Mouse (Mus musculus): Measurements from ENCODE around the gene Hist1h1e. TPM values are rescaled to one million over a fixed set of nuclear protein-coding genes. Genes with fewer than 3 reads are reported as not detected.
"Not testable (repeated sequence)": the region's sequence is repeated elsewhere in the genome, so short reads cannot be mapped to it uniquely, and the experiment has no call there.

Gene Hist1h1e
- polyA plus RNA-seq, 1 experiment, result 7.2 TPM

DNA sequence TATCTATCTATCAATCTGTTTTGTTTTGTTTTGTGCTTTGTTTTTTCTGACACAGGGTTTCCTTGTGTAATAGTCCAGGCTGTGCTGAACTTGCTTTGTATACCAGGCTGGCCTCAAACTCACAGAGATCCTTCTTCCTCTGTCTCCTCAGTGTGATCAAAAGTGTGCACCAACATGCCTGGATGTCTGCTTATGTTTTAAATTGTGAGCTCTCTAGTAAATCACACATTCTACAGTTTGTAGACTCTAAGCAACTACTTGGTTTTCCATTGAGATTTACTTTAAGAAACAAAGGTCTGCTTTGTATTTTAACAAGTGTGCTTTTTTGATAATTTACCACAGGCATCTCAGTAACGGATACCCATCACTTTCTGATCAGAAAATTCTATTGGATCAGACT, 44.5 kb downstream of the Hist1h1e start:
- no peak for TF ChIP-seq GATA1 (IDR thresholded peaks at IDR 0.05; ENCODE audit: low read length)

DNA sequence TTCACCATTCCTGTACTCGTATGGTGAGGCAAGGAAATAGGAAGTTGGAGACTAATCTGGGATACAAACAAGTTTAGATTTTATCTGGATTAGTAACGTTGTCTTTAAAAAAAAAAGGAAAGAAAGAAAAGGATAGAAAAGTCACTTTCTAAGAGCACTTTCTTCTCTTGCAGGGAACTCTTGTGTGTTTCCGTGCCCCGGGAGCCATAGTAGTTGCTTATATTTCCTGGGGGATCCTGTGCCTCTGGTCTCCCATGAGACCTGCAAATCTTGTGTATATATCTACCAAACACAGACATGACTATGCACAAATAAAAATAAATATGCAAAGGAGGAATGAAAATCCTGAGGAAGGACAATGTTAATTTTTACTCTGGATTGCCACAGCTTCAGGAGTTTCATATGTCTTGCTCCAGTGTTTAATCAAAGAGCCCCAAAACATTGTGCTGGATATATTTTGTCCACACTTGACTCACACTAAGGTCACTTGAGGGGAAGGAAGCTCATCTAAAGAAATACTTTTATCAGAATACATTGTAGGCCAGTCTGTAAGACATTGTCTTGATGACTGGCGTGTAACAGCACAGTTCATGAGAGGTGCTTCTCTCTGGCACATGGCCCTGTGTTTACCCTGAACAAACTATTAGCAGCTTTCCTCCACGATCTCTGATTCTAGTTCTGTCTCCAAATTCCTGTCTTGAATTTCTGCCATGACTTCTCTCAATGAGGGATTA, 45.3 kb downstream of the Hist1h1e start:
- no peak for TF ChIP-seq GATA1 (IDR thresholded peaks at IDR 0.05; ENCODE audit: low read length)

DNA sequence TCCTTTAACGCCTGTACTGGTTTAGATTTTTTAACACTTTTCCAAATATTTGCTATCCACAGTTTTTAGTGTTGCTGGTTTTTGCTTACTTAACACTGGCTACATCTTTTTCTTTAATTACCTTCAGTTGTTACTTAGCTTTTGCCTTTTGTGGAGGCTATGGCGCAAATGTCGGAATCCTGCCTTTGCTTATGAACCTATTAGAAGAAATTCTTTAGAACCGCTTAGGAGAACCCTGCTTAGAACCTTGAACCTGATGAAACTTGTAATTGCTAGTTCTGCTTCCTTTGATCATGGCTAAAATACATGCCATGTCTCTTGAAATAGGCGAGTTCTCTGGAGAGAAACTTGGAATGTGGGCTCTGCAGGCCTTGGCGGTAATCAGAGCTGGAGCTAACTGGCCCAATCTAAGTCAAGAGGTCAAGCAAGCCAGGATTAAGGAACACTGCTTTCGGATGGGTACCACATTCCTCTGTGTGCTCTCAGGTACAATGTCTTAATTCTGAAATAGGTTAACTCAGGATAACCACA, 45.9 kb downstream of the Hist1h1e start:
- TF ChIP-seq GATA1 (IDR thresholded peaks at IDR 0.05; ENCODE audit: low read length), result no peak

DNA sequence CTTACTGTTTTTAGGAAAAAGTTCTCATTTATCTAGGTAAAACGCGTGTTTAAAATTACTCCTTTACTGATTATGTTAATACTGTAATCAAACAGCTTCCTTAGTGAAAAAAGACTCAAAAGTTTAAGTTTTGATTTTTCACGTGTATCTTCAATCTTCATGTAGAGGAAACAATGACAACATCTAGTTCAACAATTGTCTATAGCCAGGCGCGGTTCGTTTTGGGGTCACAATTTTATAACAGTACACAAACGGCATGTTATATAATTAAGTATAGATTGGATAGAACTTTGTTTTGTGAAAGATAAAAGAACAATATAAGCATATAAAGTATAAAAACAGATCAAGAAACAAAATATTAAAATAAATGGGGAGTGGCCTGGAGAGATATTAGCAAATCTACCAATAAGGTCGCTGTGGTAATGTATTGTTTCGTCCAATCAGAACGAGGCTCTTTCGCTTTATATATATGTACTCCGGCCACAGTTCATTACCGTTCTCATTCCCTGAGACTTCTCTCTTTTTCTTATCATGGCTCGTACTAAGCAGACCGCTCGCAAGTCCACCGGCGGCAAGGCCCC, 47.0 kb downstream of the Hist1h1e start, which contains the start of gene Hist1h3d:
Hist1h3d (plus strand) TSS at position 493 of the 581 bp plus-strand sequence.
- no peak for TF ChIP-seq GATA1 (IDR thresholded peaks at IDR 0.05; ENCODE audit: low read length)

DNA sequence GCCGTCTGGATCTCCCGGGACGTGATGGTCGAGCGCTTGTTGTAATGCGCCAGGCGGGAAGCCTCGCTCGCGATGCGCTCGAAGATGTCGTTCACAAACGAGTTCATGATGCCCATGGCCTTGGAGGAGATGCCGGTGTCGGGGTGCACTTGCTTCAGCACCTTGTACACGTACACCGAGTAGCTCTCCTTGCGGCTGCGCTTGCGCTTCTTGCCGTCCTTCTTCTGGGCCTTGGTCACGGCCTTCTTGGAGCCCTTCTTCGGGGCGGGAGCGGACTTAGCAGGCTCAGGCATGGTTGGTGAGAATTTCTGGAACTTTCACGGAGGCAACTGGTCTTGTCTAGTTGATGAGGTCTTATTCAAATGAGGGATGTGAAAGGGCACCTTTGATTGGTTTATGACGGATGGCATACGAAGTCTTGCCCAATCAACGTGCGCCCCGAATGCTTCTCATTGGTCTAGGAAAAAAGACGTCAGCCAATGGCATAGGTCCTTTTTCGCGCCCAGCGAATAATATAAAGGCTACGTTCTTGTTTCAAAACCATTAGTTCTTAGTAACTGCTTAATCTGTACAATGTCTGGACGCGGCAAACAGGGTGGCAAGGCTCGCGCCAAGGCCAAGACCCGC, 48.3 kb downstream of the Hist1h1e start, which contains the start of the genes Hist1h2bf and Hist1h2ad:
Hist1h2bf (minus strand) TSS at position 299 of the 627 bp plus-strand sequence.
Hist1h2ad (plus strand) TSS at position 484 of the 627 bp plus-strand sequence.
- TF ChIP-seq GATA1 (IDR thresholded peaks at IDR 0.05; ENCODE audit: low read length), result not testable (repeated sequence)

DNA sequence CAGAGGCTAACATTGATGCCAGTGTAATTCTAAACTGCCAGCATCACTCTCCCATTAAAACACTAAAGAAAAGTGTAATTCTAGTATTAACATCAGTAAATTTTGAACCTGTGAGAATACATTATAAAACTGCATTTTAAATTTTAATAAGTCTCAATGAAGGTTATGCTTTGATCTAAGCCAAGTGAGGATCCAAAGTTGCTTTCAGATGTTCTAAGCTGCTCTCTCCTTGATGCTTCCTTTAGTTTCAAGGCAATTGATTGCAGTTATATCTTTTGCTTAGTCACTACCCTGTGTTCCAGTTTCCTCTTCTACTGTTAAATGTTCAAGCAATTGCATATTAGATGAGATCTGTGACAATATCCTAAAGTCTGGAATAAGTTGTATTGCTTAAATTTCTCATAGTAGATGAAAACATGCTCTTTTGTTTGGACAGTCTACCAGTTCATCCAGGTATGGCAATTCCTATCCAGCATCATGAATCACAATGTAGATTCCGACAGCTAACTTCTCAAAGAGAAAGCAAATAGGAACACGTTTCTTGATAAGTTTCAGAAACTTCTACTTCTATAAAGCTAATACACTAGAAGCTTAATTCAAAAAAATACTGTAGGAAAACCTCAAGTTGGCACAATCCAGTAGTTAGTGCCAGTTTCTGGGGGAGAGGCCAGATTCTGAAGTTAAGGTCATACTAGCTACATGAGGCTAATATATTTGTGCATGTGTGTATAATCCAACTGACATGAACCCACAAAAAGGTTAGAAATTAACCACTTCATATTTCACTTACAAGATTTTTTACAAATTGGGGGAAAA, 49.9 kb downstream of the Hist1h1e start:
- no peak for TF ChIP-seq GATA1 (IDR thresholded peaks at IDR 0.05; ENCODE audit: low read length)

DNA sequence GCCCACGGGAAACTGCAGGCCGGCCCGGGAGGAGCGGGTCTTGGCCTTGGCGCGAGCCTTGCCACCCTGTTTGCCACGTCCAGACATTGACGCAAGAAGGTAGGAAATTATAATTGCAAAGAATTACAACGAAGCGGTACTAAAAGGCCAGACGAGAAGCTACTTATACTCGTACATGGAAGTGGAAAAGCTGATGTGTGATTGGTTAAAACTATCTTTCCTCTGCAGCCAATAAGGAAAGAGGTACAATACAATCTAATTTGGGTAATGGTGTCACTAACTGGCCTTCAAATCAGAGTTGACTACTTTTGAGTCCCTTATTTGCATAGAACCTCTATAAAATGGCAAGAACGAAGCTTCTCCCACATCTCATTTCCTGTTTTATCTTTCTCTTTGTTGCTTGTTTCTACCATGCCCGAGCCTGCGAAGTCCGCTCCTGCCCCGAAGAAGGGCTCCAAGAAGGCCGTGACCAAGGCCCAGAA, 51.3 kb downstream of the Hist1h1e start, which contains the start of the genes Hist1h2ae and Hist1h2bg:
Hist1h2ae (minus strand) TSS at position 199 of the 482 bp plus-strand sequence.
Hist1h2bg (plus strand) TSS at position 375 of the 482 bp plus-strand sequence.
- TF ChIP-seq GATA1 (IDR thresholded peaks at IDR 0.05; ENCODE audit: low read length), result no peak

Other genes with a start within 250 kb of the Hist1h1e start
- 9.3 and 9.8 TPM in 2 replicates for gene Abt1, start 198.7 kb downstream of the Hist1h1e start, polyA plus RNA-seq (2012)
- 2.4 and 4.2 TPM in 2 replicates for gene Btn1a1, start 156.7 kb downstream of the Hist1h1e start, polyA plus RNA-seq (2012)
- gene Btn2a2, start 133.7 kb downstream of the Hist1h1e start, polyA plus RNA-seq (2012), result not detected in 2 replicates
- gene Hist1h4h, start 91.5 kb downstream of the Hist1h1e start, polyA plus RNA-seq (2012), result 18.1 and 20.2 TPM in 2 replicates
- gene Hist1h2af, start 88.7 kb downstream of the Hist1h1e start, polyA plus RNA-seq (2012), result 2,691 and 3,312 TPM in 2 replicates
- 17.3 and 23.2 TPM in 2 replicates for gene Hist1h3g, start 87.1 kb downstream of the Hist1h1e start, polyA plus RNA-seq (2012)
- gene Hist1h2bh, start 79.2 kb downstream of the Hist1h1e start, polyA plus RNA-seq (2012), result 1.7 and 2.5 TPM in 2 replicates
- 5.7 and 6.3 TPM in 2 replicates for gene Hist1h3f, start 78.5 kb downstream of the Hist1h1e start, polyA plus RNA-seq (2012)
- 18.7 and 20.6 TPM in 2 replicates for gene Hist1h4f, start 70.9 kb downstream of the Hist1h1e start, polyA plus RNA-seq (2012)
- gene Hist1h1d, start 69.3 kb downstream of the Hist1h1e start, polyA plus RNA-seq (2012), result 0.81 and 0.89 TPM in 2 replicates
- gene Hist1h3e, start 60.2 kb downstream of the Hist1h1e start, polyA plus RNA-seq (2012), result 11.7 and 13.1 TPM in 2 replicates
- 18.2 and 26.0 TPM in 2 replicates for gene Hist1h2ae, start 51.3 kb downstream of the Hist1h1e start, polyA plus RNA-seq (2012)
- 21.9 and 32.9 TPM in 2 replicates for gene Hist1h2bg, start 51.2 kb downstream of the Hist1h1e start, polyA plus RNA-seq (2012)
- gene Hist1h2bf, start 48.4 kb downstream of the Hist1h1e start, polyA plus RNA-seq (2012), result 8.5 and 12.9 TPM in 2 replicates
- 1.8 and 6.5 TPM in 2 replicates for gene Hist1h2ad, start 48.2 kb downstream of the Hist1h1e start, polyA plus RNA-seq (2012)
- gene Hist1h3d, start 46.8 kb downstream of the Hist1h1e start, polyA plus RNA-seq (2012), result 3.8 and 4.0 TPM in 2 replicates
- gene Hist1h4d, start 41.0 kb downstream of the Hist1h1e start, polyA plus RNA-seq (2012), result 22.9 and 29.6 TPM in 2 replicates
- gene Hist1h2be, start 1.4 kb downstream of the Hist1h1e start, polyA plus RNA-seq (2012), result 0.92 and 1.2 TPM in 2 replicates
- gene Hist1h2ac, start 61.4 kb upstream of the Hist1h1e start, polyA plus RNA-seq (2012), result 1.0 and 2.0 TPM in 2 replicates
- gene Hist1h2bc, start 61.6 kb upstream of the Hist1h1e start, polyA plus RNA-seq (2012), result 16.7 and 25.9 TPM in 2 replicates
- not detected in 2 replicates for gene Hist1h1t, start 73.3 kb upstream of the Hist1h1e start, polyA plus RNA-seq (2012)
- gene Hist1h4c, start 75.9 kb upstream of the Hist1h1e start, polyA plus RNA-seq (2012), result 4.1 and 4.5 TPM in 2 replicates
- gene Hfe, start 88.3 kb upstream of the Hist1h1e start, polyA plus RNA-seq (2012), result not detected in 2 replicates
- gene Hist1h1c, start 116.2 kb upstream of the Hist1h1e start, polyA plus RNA-seq (2012), result 32.4 and 36.9 TPM in 2 replicates
- 12.2 and 13.4 TPM in 2 replicates for gene Hist1h3c, start 123.0 kb upstream of the Hist1h1e start, polyA plus RNA-seq (2012)
- 6.6 and 10.7 TPM in 2 replicates for gene Hist1h2bb, start 124.2 kb upstream of the Hist1h1e start, polyA plus RNA-seq (2012)
- gene Hist1h2ab, start 128.6 kb upstream of the Hist1h1e start, polyA plus RNA-seq (2012), result 30.3 and 45.7 TPM in 2 replicates
- 11.4 and 12.4 TPM in 2 replicates for gene Hist1h3b, start 129.7 kb upstream of the Hist1h1e start, polyA plus RNA-seq (2012)
- 9.0 and 10.6 TPM in 2 replicates for gene Hist1h4b, start 134.5 kb upstream of the Hist1h1e start, polyA plus RNA-seq (2012)
- gene Hist1h4a, start 138.7 kb upstream of the Hist1h1e start, polyA plus RNA-seq (2012), result 31.9 and 40.7 TPM in 2 replicates
- 3.9 and 6.7 TPM in 2 replicates for gene Hist1h3a, start 139.8 kb upstream of the Hist1h1e start, polyA plus RNA-seq (2012)
- 0.33 and 1.8 TPM in 2 replicates for gene Hist1h1a, start 141.1 kb upstream of the Hist1h1e start, polyA plus RNA-seq (2012)
- not detected in 2 replicates for gene Trim38, start 147.4 kb upstream of the Hist1h1e start, polyA plus RNA-seq (2012)
- gene Slc17a2, start 184.4 kb upstream of the Hist1h1e start, polyA plus RNA-seq (2012), result not detected in 2 replicates
- gene Slc17a3, start 216.9 kb upstream of the Hist1h1e start, polyA plus RNA-seq (2012), result not detected in 2 replicates
- gene Slc17a1, start 245.2 kb upstream of the Hist1h1e start, polyA plus RNA-seq (2012), result not detected in 2 replicates